Mouse (Mus musculus): ENCODE data around the gene Saxo1. TPM values are rescaled to one million over a fixed set of nuclear protein-coding genes. Genes with fewer than 3 reads are reported as not detected.

Saxo1 gene
- total and polyA plus RNA-seq, 2 experiments from 2014 or later = not detected

- H3K36me3 ChIP-seq (replicated peaks; ENCODE audit: control insufficient read depth, insufficient read depth, low read length) = no peaks in the 10 kb centered on the region
- DNase-seq (ENCODE audit: low spot score) (no peak), ATAC-seq (ENCODE audit: insufficient read depth, low read depth) (no peak)
- no peaks in the 10 kb centered on the region for H3K27me3 ChIP-seq (ENCODE audit: control insufficient read depth, insufficient read depth, low read length)
- H3K4me1 ChIP-seq (ENCODE audit: control insufficient read depth, insufficient read depth) = no peaks in the 10 kb centered on the region
- no peaks in the 10 kb centered on the region for H3K9me3 ChIP-seq (replicated peaks; ENCODE audit: control insufficient read depth, low read length)
- no peak overlapping the region for H3K9ac ChIP-seq (replicated peaks; ENCODE audit: low read depth, low read length)
- no peak overlapping the region for H3K4me3 ChIP-seq (ENCODE audit: low read depth, low read length)
- TF ChIP-seq CTCF (IDR thresholded peaks at IDR 0.05; ENCODE audit: low read depth) = no peak
- TF ChIP-seq EP300 (IDR thresholded peaks at IDR 0.05; ENCODE audit: low read depth) = no peak
- 40% methylated on average over 6 of the region's 6 CpGs for WGBS
- no peak overlapping the region for H3K4me2 ChIP-seq (ENCODE audit: low read depth, low read length)
- no peak overlapping the region for H3K27ac ChIP-seq (ENCODE audit: low read depth)
Measured at GRCm38 (mm10) chr4:86485052-86485451, 73.1 kb downstream of the Saxo1 start.

DNA sequence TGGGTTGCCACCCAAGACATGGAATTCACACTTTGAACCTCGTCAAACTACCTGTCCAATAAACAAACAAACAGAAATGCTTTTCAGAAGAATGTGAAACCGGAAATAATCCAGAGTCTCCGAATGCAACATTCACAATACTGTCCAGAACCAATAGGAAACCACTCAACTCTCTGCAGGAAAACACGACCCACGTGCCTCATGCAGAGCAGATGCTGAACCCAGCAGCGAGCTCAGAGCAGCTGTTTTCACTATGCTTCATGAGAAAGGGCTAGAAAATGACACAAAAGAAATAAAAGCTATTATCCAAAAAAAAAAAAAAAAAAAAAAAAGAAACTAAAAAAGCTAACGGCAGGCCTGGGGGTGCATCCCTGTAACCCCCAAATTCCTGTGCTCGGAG is 74.4 kb downstream of the Saxo1 start:
- Histone ChIP-seq H3K36me3 (replicated peaks; ENCODE audit: control insufficient read depth, insufficient read depth, low read length) (no peaks in the 10 kb centered on the region), H3K4me1 (ENCODE audit: control insufficient read depth, insufficient read depth) (no peaks in the 10 kb centered on the region), H3K4me2 (ENCODE audit: low read depth, low read length) (no peak overlapping the region), H3K9me3 (replicated peaks; ENCODE audit: control insufficient read depth, low read length) (no peaks in the 10 kb centered on the region), H3K9ac (replicated peaks; ENCODE audit: low read depth, low read length) (no peak overlapping the region), H3K4me3 (ENCODE audit: low read depth, low read length) (no peak overlapping the region), H3K27ac (ENCODE audit: low read depth) (no peak overlapping the region), H3K27me3 (ENCODE audit: control insufficient read depth, insufficient read depth, low read length) (no peaks in the 10 kb centered on the region)
- DNase-seq (ENCODE audit: low spot score) (no peak), ATAC-seq (ENCODE audit: insufficient read depth, low read depth) (no peak)
- WGBS = 73% methylated on average over 8 of the region's 8 CpGs
- TF ChIP-seq EP300 (IDR thresholded peaks at IDR 0.05; ENCODE audit: low read depth) (no peak), CTCF (IDR thresholded peaks at IDR 0.05; ENCODE audit: low read depth) (no peak)

DNA sequence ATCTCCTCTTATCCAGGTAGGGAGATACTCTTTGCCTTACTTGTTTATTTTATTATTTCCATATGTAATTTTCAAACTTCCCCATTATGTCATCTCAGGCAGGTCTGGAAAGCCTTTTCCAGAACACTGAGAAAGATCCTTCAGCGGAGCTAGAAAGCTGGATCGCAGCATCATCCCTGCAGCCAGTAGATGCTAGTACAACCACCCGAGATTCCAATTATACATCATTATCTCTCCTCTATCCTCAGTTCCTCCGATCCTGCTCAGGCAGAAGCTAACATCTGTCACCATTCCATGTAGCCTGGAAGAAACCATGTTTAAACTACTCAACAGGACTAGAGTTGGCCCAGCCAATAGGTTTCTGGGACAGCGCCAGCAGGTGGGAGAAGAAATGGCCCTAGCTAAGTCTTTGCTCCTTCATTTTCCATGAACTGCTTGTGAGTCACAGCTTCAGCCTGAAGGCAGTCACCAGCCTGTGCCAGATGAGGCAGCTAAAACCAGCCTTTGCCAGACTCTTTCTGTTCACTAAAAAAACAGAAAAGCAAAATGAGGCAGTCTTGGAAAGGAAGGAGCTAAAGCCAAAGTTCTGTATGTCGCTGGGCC is 75.0 kb downstream of the Saxo1 start:
- WGBS = 75% methylated on average over 6 of the region's 6 CpGs
- Histone ChIP-seq H3K36me3 (replicated peaks; ENCODE audit: control insufficient read depth, insufficient read depth, low read length) (no peaks in the 10 kb centered on the region), H3K27me3 (ENCODE audit: control insufficient read depth, insufficient read depth, low read length) (no peaks in the 10 kb centered on the region), H3K27ac (ENCODE audit: low read depth) (no peak overlapping the region), H3K9ac (replicated peaks; ENCODE audit: low read depth, low read length) (no peak overlapping the region), H3K4me3 (ENCODE audit: low read depth, low read length) (no peak overlapping the region), H3K4me2 (ENCODE audit: low read depth, low read length) (no peak overlapping the region), H3K9me3 (replicated peaks; ENCODE audit: control insufficient read depth, low read length) (no peaks in the 10 kb centered on the region), H3K4me1 (ENCODE audit: control insufficient read depth, insufficient read depth) (no peaks in the 10 kb centered on the region)
- ATAC-seq (ENCODE audit: insufficient read depth, low read depth) (no peak), DNase-seq (ENCODE audit: low spot score) (no peak)
- TF ChIP-seq CTCF (IDR thresholded peaks at IDR 0.05; ENCODE audit: low read depth) (no peak), EP300 (IDR thresholded peaks at IDR 0.05; ENCODE audit: low read depth) (no peak)

DNA sequence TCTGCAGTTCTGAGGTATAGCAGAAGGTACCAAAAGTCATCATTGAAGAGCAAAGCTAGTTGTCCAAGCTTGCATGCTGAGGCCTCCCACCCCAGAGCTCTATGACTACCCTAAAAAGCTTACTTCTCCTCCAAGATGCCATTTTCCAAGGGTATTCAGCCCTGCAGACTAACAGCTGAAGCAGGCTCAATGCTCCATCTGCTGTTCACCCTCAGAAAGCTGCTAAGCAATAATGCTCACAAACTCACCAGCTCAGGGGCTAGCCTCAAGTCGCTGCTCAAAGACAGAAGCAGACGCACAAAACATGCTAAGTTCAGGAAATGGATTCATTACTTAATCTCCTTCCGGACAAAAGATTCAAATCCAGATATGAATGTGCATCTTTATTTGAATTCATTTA is 77.2 kb downstream of the Saxo1 start:
- H3K9me3 ChIP-seq (replicated peaks; ENCODE audit: control insufficient read depth, low read length) = no peaks in the 10 kb centered on the region
- H3K4me3 ChIP-seq (ENCODE audit: low read depth, low read length) = no peak overlapping the region
- ATAC-seq (ENCODE audit: insufficient read depth, low read depth) (no peak), DNase-seq (ENCODE audit: low spot score) (peak; percentile 8)
- H3K4me1 ChIP-seq (ENCODE audit: control insufficient read depth, insufficient read depth) = no peaks in the 10 kb centered on the region
- no peaks in the 10 kb centered on the region for H3K36me3 ChIP-seq (replicated peaks; ENCODE audit: control insufficient read depth, insufficient read depth, low read length)
- peak; percentile 59 for TF ChIP-seq CTCF (IDR thresholded peaks at IDR 0.05; ENCODE audit: low read depth)
- TF ChIP-seq EP300 (IDR thresholded peaks at IDR 0.05; ENCODE audit: low read depth) = no peak
- H3K9ac ChIP-seq (replicated peaks; ENCODE audit: low read depth, low read length) = no peak overlapping the region
- 63% methylated on average over 3 of the region's 3 CpGs for WGBS
- no peak overlapping the region for H3K4me2 ChIP-seq (ENCODE audit: low read depth, low read length)
- H3K27ac ChIP-seq (ENCODE audit: low read depth) = no peak overlapping the region
- no peaks in the 10 kb centered on the region for H3K27me3 ChIP-seq (ENCODE audit: control insufficient read depth, insufficient read depth, low read length)

- Histone ChIP-seq H3K4me1 (ENCODE audit: control insufficient read depth, insufficient read depth) (no peaks in the 10 kb centered on the region), H3K4me3 (ENCODE audit: low read depth, low read length) (no peak overlapping the region), H3K9ac (replicated peaks; ENCODE audit: low read depth, low read length) (no peak overlapping the region), H3K36me3 (replicated peaks; ENCODE audit: control insufficient read depth, insufficient read depth, low read length) (no peaks in the 10 kb centered on the region), H3K4me2 (ENCODE audit: low read depth, low read length) (no peak overlapping the region), H3K27ac (ENCODE audit: low read depth) (no peak overlapping the region), H3K27me3 (ENCODE audit: control insufficient read depth, insufficient read depth, low read length) (no peaks in the 10 kb centered on the region), H3K9me3 (replicated peaks; ENCODE audit: control insufficient read depth, low read length) (no peaks in the 10 kb centered on the region)
- TF ChIP-seq EP300 (IDR thresholded peaks at IDR 0.05; ENCODE audit: low read depth) (no peak), CTCF (IDR thresholded peaks at IDR 0.05; ENCODE audit: low read depth) (no peak)
- ATAC-seq (ENCODE audit: insufficient read depth, low read depth) (no peak), DNase-seq (ENCODE audit: low spot score) (no peak)
- WGBS = 89% methylated on average over 5 of the region's 5 CpGs
Measured at GRCm38 (mm10) chr4:86464808-86465207, 93.3 kb downstream of the Saxo1 start.

GRCm38 (mm10) chr4:86450468-86450867 is 107.7 kb downstream of the Saxo1 start:
- Histone ChIP-seq H3K9me3 (replicated peaks; ENCODE audit: control insufficient read depth, low read length) (no peaks in the 10 kb centered on the region), H3K4me2 (ENCODE audit: low read depth, low read length) (no peak overlapping the region), H3K36me3 (replicated peaks; ENCODE audit: control insufficient read depth, insufficient read depth, low read length) (no peaks in the 10 kb centered on the region), H3K4me1 (ENCODE audit: control insufficient read depth, insufficient read depth) (no peaks in the 10 kb centered on the region), H3K27me3 (ENCODE audit: control insufficient read depth, insufficient read depth, low read length) (no peaks in the 10 kb centered on the region), H3K4me3 (ENCODE audit: low read depth, low read length) (no peak overlapping the region), H3K27ac (ENCODE audit: low read depth) (no peak overlapping the region), H3K9ac (replicated peaks; ENCODE audit: low read depth, low read length) (no peak overlapping the region)
- 84% methylated on average over 3 of the region's 3 CpGs for WGBS
- ATAC-seq (ENCODE audit: insufficient read depth, low read depth) (no peak), DNase-seq (ENCODE audit: low spot score) (no peak)
- TF ChIP-seq EP300 (IDR thresholded peaks at IDR 0.05; ENCODE audit: low read depth) (no peak), CTCF (IDR thresholded peaks at IDR 0.05; ENCODE audit: low read depth) (no peak)
